Mouse (Mus musculus) midbrain, embryonic 13.5 days (tissue): ENCODE results near the gene Elmo1. TPM values are rescaled to one million over a fixed set of nuclear protein-coding genes. Genes with fewer than 3 reads are reported as not detected.

Experiments used
- ATAC-seq: fragments of 200-750 bp; cut with Nextera tagmentation; 2 replicates; pipeline ENCODE4 v1.8.0; 2017; ENCODE audit warnings: mild to moderate bottlenecking, moderate TSS enrichment, moderate library complexity
- H3K27ac ChIP-seq: fragments of 300-500 bp; sonication (generic); 2 replicates; pipeline ENCODE4 v1.5.1; 2015; ENCODE audit warnings: inconsistent platforms, mild to moderate bottlenecking, moderate library complexity
- H3K27me3 ChIP-seq: fragments of 300-500 bp; sonication (generic); 2 replicates; pipeline ENCODE4 v1.6.1; 2015; ENCODE audit warnings: mild to moderate bottlenecking, inconsistent platforms
- H3K36me3 ChIP-seq: fragments of 300-500 bp; sonication (generic); 2 replicates; pipeline ENCODE4 v1.6.1; 2015; ENCODE audit warnings: mild to moderate bottlenecking, inconsistent platforms
- H3K4me1 ChIP-seq: fragments of 300-500 bp; sonication (generic); replicated peaks from 2 replicates; pipeline ENCODE4 v1.6.1; 2015; ENCODE audit warnings: inconsistent platforms
- H3K4me2 ChIP-seq: fragments of 300-500 bp; sonication (generic); replicated peaks from 2 replicates; pipeline ENCODE4 v1.6.1; 2015; ENCODE audit warnings: moderate library complexity, mild to moderate bottlenecking, inconsistent platforms
- H3K4me3 ChIP-seq: fragments of 300-500 bp; sonication (generic); replicated peaks from 2 replicates; pipeline ENCODE4 v1.5.1; 2015; ENCODE audit warnings: mild to moderate bottlenecking, inconsistent platforms
- H3K9ac ChIP-seq: fragments of 300-500 bp; sonication (generic); replicated peaks from 2 replicates; pipeline ENCODE4 v1.6.1; 2015; ENCODE audit warnings: mild to moderate bottlenecking, inconsistent platforms
- H3K9me3 ChIP-seq: fragments of 300-500 bp; sonication (generic); 2 replicates; pipeline ENCODE4 v1.6.1; 2016; ENCODE audit warnings: mild to moderate bottlenecking, inconsistent platforms
- WGBS: fragments of 180-500 bp; shearing (Covaris S2); methylation state at CpG from one replicate; pipeline ENCODE4 v1.1.7; 2015; 5-methylcytosine and 5-hydroxymethylcytosine counted together
- polyA plus RNA-seq: library from polyadenylated mRNA; unstranded; fragments of >200 nt; fragmentation: Nextera tagmentation; extraction: Ambion mirVana; gene quantifications from 2 replicates; pipeline ENCODE4 v1.2.1, GENCODE M21; 2015

Gene Elmo1
- polyA plus RNA-seq, 1 experiment from 2014 or later, result 36.5 TPM

GRCm38 (mm10) chr13:20128097-20128496, 37.7 kb downstream of the Elmo1 start:
- no peaks in the 10 kb centered on the region for H3K9me3 ChIP-seq
- H3K27me3 ChIP-seq, result no peaks in the 10 kb centered on the region
- H3K9ac ChIP-seq, result no peak overlapping the region
- WGBS, result 89% methylated on average over 4 of the region's 4 CpGs
- no peaks in the 10 kb centered on the region for H3K4me1 ChIP-seq
- no peak overlapping the region for H3K27ac ChIP-seq
- no peak for ATAC-seq
- no peaks in the 10 kb centered on the region for H3K36me3 ChIP-seq
- no peak overlapping the region for H3K4me3 ChIP-seq
- no peak overlapping the region for H3K4me2 ChIP-seq

DNA sequence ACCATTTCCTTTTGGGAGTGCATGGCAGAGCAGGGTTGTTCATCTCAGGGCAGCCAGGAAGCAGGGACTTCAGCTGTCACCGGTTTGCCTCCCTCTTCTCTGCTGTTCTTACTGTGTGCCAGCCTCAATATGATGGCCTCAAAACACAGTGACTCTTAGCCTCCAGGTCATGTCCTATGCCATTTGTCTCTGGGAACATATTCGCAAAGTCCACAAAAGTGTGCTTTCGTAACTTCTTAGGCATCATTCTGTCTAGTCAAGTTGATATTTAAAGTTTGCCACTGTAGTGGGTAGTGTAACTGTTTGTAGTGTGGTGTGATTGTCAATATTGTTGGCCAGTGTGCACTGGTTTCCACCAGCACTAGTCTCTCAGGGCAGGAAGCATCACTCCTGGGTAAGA, 40.3 kb downstream of the Elmo1 start:
- ATAC-seq, result no peak
- 92% methylated on average over 3 of the region's 3 CpGs for WGBS
- Histone ChIP-seq H3K27me3 (no peaks in the 10 kb centered on the region), H3K4me2 (no peak overlapping the region), H3K27ac (no peak overlapping the region), H3K36me3 (no peaks in the 10 kb centered on the region), H3K9me3 (no peaks in the 10 kb centered on the region), H3K4me3 (no peak overlapping the region), H3K4me1 (peaks cover 7% of the 10 kb centered on the region), H3K9ac (no peak overlapping the region)

DNA sequence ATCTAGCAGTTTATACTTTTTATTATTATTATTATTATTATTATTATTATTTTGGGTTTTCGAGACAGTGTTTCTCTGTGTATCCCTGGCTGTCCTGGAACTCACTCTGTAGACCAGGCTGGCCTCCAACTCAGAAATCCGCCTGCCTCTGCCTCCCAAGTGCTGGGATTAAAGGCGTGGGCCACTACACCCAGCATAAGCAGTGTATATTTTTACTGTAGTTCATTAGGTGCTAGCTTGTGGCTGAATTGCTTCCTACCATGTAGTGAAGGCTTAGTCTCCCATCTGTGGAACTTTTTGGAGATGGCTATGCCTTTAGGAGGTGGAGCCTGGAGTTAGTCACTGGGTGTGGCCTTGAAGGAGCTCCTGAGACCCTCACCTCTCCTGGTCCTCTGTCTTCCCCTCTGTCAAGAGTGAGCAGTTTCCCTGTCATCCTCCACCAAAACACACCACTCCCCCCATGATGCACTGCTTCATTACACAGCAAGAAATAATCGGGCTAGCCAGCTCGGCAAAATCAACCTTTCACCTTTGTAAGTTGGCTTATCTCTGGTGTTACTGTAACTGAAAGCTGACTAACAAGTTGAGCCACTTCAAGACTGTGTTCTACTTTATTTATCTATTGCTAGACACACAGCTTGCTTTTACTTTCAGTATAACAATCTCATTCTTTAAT, 41.1 kb downstream of the Elmo1 start:
- Histone ChIP-seq H3K27ac (no peak overlapping the region), H3K4me2 (no peak overlapping the region), H3K4me1 (peaks cover 7% of the 10 kb centered on the region), H3K36me3 (no peaks in the 10 kb centered on the region), H3K9me3 (no peaks in the 10 kb centered on the region), H3K9ac (no peak overlapping the region), H3K27me3 (no peaks in the 10 kb centered on the region), H3K4me3 (no peak overlapping the region)
- WGBS, result 96% methylated on average over 5 of the region's 5 CpGs
- no peak for ATAC-seq

- H3K4me3 ChIP-seq, result no peak overlapping the region
- no peaks in the 10 kb centered on the region for H3K27me3 ChIP-seq
- no peak overlapping the region for H3K27ac ChIP-seq
- H3K4me2 ChIP-seq, result no peak overlapping the region
- no peak overlapping the region for H3K9ac ChIP-seq
- H3K9me3 ChIP-seq, result no peaks in the 10 kb centered on the region
- H3K4me1 ChIP-seq, result peaks cover 7% of the 10 kb centered on the region
- no peak for ATAC-seq
- 90% methylated on average over 4 of the region's 4 CpGs for WGBS
- H3K36me3 ChIP-seq, result no peaks in the 10 kb centered on the region
Measured at GRCm38 (mm10) chr13:20131998-20132371, 41.6 kb downstream of the Elmo1 start.

- H3K9me3 ChIP-seq, result no peaks in the 10 kb centered on the region
- H3K4me1 ChIP-seq, result peaks cover 7% of the 10 kb centered on the region
- no peak overlapping the region for H3K27ac ChIP-seq
- ATAC-seq, result peak; percentile 55; the same call in 1 of the 2 replicates
- H3K9ac ChIP-seq, result no peak overlapping the region
- H3K36me3 ChIP-seq, result no peaks in the 10 kb centered on the region
- H3K4me3 ChIP-seq, result no peak overlapping the region
- no peaks in the 10 kb centered on the region for H3K27me3 ChIP-seq
- WGBS, result 59% methylated on average over 6 of the region's 6 CpGs
- H3K4me2 ChIP-seq, result no peak overlapping the region
Measured at GRCm38 (mm10) chr13:20133602-20134394, 43.4 kb downstream of the Elmo1 start.

- no peaks in the 10 kb centered on the region for H3K27me3 ChIP-seq
- no peak overlapping the region for H3K4me3 ChIP-seq
- ATAC-seq, result no peak
- peaks cover 7% of the 10 kb centered on the region for H3K4me1 ChIP-seq
- 89% methylated on average over 18 of the region's 18 CpGs for WGBS
- no peak overlapping the region for H3K4me2 ChIP-seq
- H3K9me3 ChIP-seq, result no peaks in the 10 kb centered on the region
- H3K36me3 ChIP-seq, result no peaks in the 10 kb centered on the region
- H3K27ac ChIP-seq, result no peak overlapping the region
- H3K9ac ChIP-seq, result no peak overlapping the region
Measured at GRCm38 (mm10) chr13:20134395-20135225, 44.2 kb downstream of the Elmo1 start.

DNA sequence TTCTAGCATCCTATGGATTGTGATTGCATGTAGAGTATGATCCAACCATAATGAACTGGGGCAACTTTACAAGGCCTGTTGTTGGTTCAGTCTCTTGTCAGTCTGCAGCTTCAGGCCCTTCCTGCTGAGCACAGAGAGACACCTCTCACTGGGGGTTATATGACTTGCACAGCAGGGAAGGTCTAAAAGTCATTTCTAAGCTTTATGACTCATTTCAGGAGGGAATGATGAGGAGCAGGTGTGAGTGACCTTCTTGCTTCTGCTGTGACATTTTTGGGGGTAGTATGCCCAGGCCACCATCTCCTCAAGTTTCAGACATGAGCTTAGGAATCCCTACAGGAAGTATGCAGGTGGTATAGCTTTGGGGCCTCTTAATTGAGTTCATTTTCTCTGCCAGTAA, 46.4 kb downstream of the Elmo1 start:
- no peaks in the 10 kb centered on the region for H3K36me3 ChIP-seq
- H3K4me1 ChIP-seq, result peaks cover 7% of the 10 kb centered on the region
- no peak overlapping the region for H3K4me2 ChIP-seq
- no peaks in the 10 kb centered on the region for H3K27me3 ChIP-seq
- H3K9me3 ChIP-seq, result no peaks in the 10 kb centered on the region
- H3K4me3 ChIP-seq, result no peak overlapping the region
- no peak for ATAC-seq
- no peak overlapping the region for H3K9ac ChIP-seq
- H3K27ac ChIP-seq, result no peak overlapping the region

DNA sequence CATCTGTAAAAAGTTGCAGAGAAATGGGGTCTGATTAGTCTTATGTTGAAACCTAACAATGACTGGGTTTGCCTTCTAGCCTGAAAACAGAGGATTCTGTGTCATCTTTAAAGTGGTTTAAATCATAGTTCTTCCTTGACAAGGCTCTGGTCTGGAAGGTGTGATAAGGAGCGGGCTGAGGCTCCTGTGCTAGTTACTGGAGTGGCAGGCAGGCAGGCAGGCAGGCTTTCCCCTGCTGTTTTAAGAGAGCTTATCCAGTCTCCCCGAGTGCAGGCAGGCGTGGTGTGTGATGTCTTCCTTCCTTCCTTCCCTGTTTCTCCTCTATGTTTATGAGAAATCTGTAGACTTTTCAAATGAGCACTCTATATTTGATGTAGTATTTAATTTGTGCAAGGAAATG, 48.1 kb downstream of the Elmo1 start:
- 57% methylated on average over 3 of the region's 3 CpGs for WGBS
- no peak for ATAC-seq
- no peak overlapping the region for H3K27ac ChIP-seq
- no peak overlapping the region for H3K4me2 ChIP-seq
- H3K9me3 ChIP-seq, result no peaks in the 10 kb centered on the region
- H3K9ac ChIP-seq, result no peak overlapping the region
- no peaks in the 10 kb centered on the region for H3K27me3 ChIP-seq
- H3K4me1 ChIP-seq, result peaks cover 5% of the 10 kb centered on the region
- H3K4me3 ChIP-seq, result no peak overlapping the region
- no peaks in the 10 kb centered on the region for H3K36me3 ChIP-seq

- no peak overlapping the region for H3K4me3 ChIP-seq
- ATAC-seq, result no peak
- H3K27ac ChIP-seq, result no peak overlapping the region
- H3K27me3 ChIP-seq, result no peaks in the 10 kb centered on the region
- H3K4me1 ChIP-seq, result no peaks in the 10 kb centered on the region; the same call in none of the 2 replicates
- H3K36me3 ChIP-seq, result no peaks in the 10 kb centered on the region
- no peak overlapping the region for H3K9ac ChIP-seq
- WGBS, result 81% methylated on average over 6 of the region's 6 CpGs
- no peaks in the 10 kb centered on the region for H3K9me3 ChIP-seq
- H3K4me2 ChIP-seq, result no peak overlapping the region
Measured at GRCm38 (mm10) chr13:20139060-20139459, 48.7 kb downstream of the Elmo1 start.

- Histone ChIP-seq H3K27ac (no peak overlapping the region), H3K36me3 (no peaks in the 10 kb centered on the region), H3K9me3 (no peaks in the 10 kb centered on the region), H3K4me3 (no peak overlapping the region), H3K4me2 (no peak overlapping the region), H3K9ac (no peak overlapping the region), H3K4me1 (no peaks in the 10 kb centered on the region; the same call in none of the 2 replicates), H3K27me3 (no peaks in the 10 kb centered on the region)
- 83% methylated on average over 4 of the region's 4 CpGs for WGBS
- ATAC-seq, result no peak
Measured at GRCm38 (mm10) chr13:20139825-20140665, 49.6 kb downstream of the Elmo1 start.

DNA sequence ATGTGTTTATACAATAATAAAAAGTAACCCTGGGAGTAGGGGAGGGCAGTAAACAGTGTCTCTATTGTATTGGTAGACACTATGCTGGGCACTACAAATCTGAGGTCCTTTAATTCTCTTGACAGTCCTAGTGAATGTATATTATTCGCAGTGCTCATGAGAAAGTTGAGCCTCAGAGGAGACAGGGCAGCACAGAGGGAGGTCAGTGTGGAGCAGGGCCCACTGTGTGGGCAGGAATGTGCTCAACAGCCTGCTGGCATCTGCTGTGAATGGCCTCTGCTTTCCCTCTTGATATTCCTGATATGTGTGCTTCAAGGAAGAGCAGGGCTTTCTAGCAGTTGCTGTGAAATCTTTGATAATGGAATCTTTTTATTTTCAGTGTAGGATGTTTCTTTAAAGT, 52.2 kb downstream of the Elmo1 start:
- Histone ChIP-seq H3K4me2 (no peak overlapping the region), H3K36me3 (no peaks in the 10 kb centered on the region), H3K4me3 (no peak overlapping the region), H3K27ac (no peak overlapping the region), H3K4me1 (no peaks in the 10 kb centered on the region; the same call in none of the 2 replicates), H3K9me3 (no peaks in the 10 kb centered on the region), H3K27me3 (no peaks in the 10 kb centered on the region), H3K9ac (no peak overlapping the region)
- WGBS, result 33% methylated on average over 1 of the region's 1 CpGs
- ATAC-seq, result no peak
